Mouse (Mus musculus) spleen, postnatal 10 days (tissue): ENCODE data around the gene Arl5c.

Source experiments
- DNase-seq, 2 experiments: peaks; one replicate each; pipeline ENCODE4 v3.0.0; 2021 to 2022; ENCODE audit warnings: low spot score in 2 of 2

Gene Arl5c

GRCm38 (mm10) chr11:98019883-98020610 lies 24.1 kb upstream of the Arl5c start:
- no peak for DNase-seq

- DNase-seq = peak in 1 of 2 experiments; percentile 61
Measured at GRCm38 (mm10) chr11:98018858-98019641, 23.1 kb upstream of the Arl5c start.

GRCm38 (mm10) chr11:98018222-98018621 lies 22.2 kb upstream of the Arl5c start:
- no peak for DNase-seq

- no peak for DNase-seq
Measured at GRCm38 (mm10) chr11:98016824-98017223, 20.8 kb upstream of the Arl5c start.

GRCm38 (mm10) chr11:98016177-98016576 lies 20.2 kb upstream of the Arl5c start:
- DNase-seq = no peak

- no peak for DNase-seq
Measured at GRCm38 (mm10) chr11:98012831-98013230, 16.9 kb upstream of the Arl5c start.

GRCm38 (mm10) chr11:98011716-98012115 lies 15.7 kb upstream of the Arl5c start:
- no peak for DNase-seq

GRCm38 (mm10) chr11:98008087-98008486 lies 12.1 kb upstream of the Arl5c start:
- no peak for DNase-seq

GRCm38 (mm10) chr11:98005686-98006085 lies 9.7 kb upstream of the Arl5c start:
- DNase-seq = no peak

GRCm38 (mm10) chr11:98005076-98005475 lies 9.1 kb upstream of the Arl5c start:
- no peak for DNase-seq

- no peak for DNase-seq
Measured at GRCm38 (mm10) chr11:98004161-98004560, 8.2 kb upstream of the Arl5c start.

- DNase-seq = peak in 1 of 2 experiments; percentile 65
Measured at GRCm38 (mm10) chr11:98003171-98003671, 7.2 kb upstream of the Arl5c start.

GRCm38 (mm10) chr11:98002627-98003026 lies 6.6 kb upstream of the Arl5c start:
- DNase-seq = peak; percentile 81 to 94

GRCm38 (mm10) chr11:98001986-98002385 lies 6.0 kb upstream of the Arl5c start:
- no peak for DNase-seq

GRCm38 (mm10) chr11:98001351-98001824 lies 5.4 kb upstream of the Arl5c start:
- DNase-seq = peak in 1 of 2 experiments; percentile 55

- peak in 1 of 2 experiments; percentile 77 for DNase-seq
Measured at GRCm38 (mm10) chr11:98000378-98001140, 4.6 kb upstream of the Arl5c start.

GRCm38 (mm10) chr11:97999748-98000147 lies 3.8 kb upstream of the Arl5c start:
- no peak for DNase-seq

- peak in 1 of 2 experiments; percentile 65 for DNase-seq
Measured at GRCm38 (mm10) chr11:97998898-97999608, 3.1 kb upstream of the Arl5c start.

GRCm38 (mm10) chr11:97998074-97998793 lies 2.3 kb upstream of the Arl5c start:
- DNase-seq = no peak

GRCm38 (mm10) chr11:97997387-97997960 lies 1.5 kb upstream of the Arl5c start:
- DNase-seq = no peak
